Mouse (Mus musculus) forebrain, embryonic 16.5 days (tissue): ENCODE measurements around the gene Foxf2. TPM values are rescaled to one million over a fixed set of nuclear protein-coding genes. Genes with fewer than 3 reads are reported as not detected.

Experiments used
- ATAC-seq: fragments of 200-750 bp; cut with Nextera tagmentation; 2 replicates; pipeline ENCODE4 v1.8.0; 2017; ENCODE audit warnings: mild to moderate bottlenecking, moderate library complexity
- H3K27ac ChIP-seq: fragments of 300-500 bp; sonication (generic); 2 replicates; pipeline ENCODE4 v1.5.1; 2014; ENCODE audit warnings: low read length, control low read depth
- H3K27me3 ChIP-seq: fragments of 300-500 bp; sonication (generic); replicated peaks from 2 replicates; pipeline ENCODE4 v1.6.1; 2014; ENCODE audit warnings: low read length; ENCODE audit not compliant: control insufficient read depth, insufficient read depth
- H3K36me3 ChIP-seq: fragments of 300-500 bp; sonication (generic); 2 replicates; pipeline ENCODE4 v1.6.1; 2014; ENCODE audit not compliant: control insufficient read depth, insufficient read depth
- H3K4me1 ChIP-seq: fragments of 300-500 bp; sonication (generic); replicated peaks from 2 replicates; pipeline ENCODE4 v1.6.1; 2014; ENCODE audit warnings: low read length; ENCODE audit not compliant: control insufficient read depth, insufficient read depth
- H3K4me2 ChIP-seq: fragments of 300-500 bp; sonication (generic); 2 replicates; pipeline ENCODE4 v1.6.1; 2014; ENCODE audit warnings: mild to moderate bottlenecking, low read length, control low read depth
- H3K4me3 ChIP-seq: fragments of 300-500 bp; sonication (generic); replicated peaks from 2 replicates; pipeline ENCODE4 v1.5.1; 2014; ENCODE audit warnings: mild to moderate bottlenecking, low read length, control low read depth
- H3K9ac ChIP-seq: fragments of 300-500 bp; sonication (generic); replicated peaks from 2 replicates; pipeline ENCODE4 v1.6.1; 2014; ENCODE audit warnings: low read depth, low read length, control low read depth
- H3K9me3 ChIP-seq: fragments of 300-500 bp; sonication (generic); 2 replicates; pipeline ENCODE4 v1.6.1; 2016; ENCODE audit warnings: low read length; ENCODE audit not compliant: control insufficient read depth
- WGBS: fragments of 180-500 bp; shearing (Covaris S2); extraction: QIAGEN DNeasy Blood & Tissue Kit; methylation state at CpG from one replicate; pipeline ENCODE4 v1.1.7; 2014; 5-methylcytosine and 5-hydroxymethylcytosine counted together
- polyA plus RNA-seq: library from polyadenylated mRNA; unstranded; fragments of >200 nt; fragmentation: Nextera tagmentation; extraction: Ambion mirVana; gene quantifications from 2 replicates; pipeline ENCODE4 v1.2.1, GENCODE M21; 2015

Foxf2 gene
- polyA plus RNA-seq, 1 experiment from 2014 or later = 4.3 TPM

GRCm38 (mm10) chr13:31630051-31630450 lies 4.4 kb downstream of the Foxf2 start:
- 5% methylated on average over 12 of the region's 12 CpGs for WGBS
- Histone ChIP-seq H3K36me3 (no peaks in the 10 kb centered on the region), H3K4me2 (no peak overlapping the region), H3K27me3 (peaks cover 67% of the 10 kb centered on the region), H3K27ac (no peak overlapping the region), H3K9me3 (no peaks in the 10 kb centered on the region), H3K4me3 (peak overlapping the region; percentile 35; the same call in 1 of the 2 replicates), H3K4me1 (peaks cover 26% of the 10 kb centered on the region), H3K9ac (no peak overlapping the region)
- ATAC-seq = no peak

- Histone ChIP-seq H3K27ac (no peak overlapping the region), H3K36me3 (no peaks in the 10 kb centered on the region), H3K9me3 (no peaks in the 10 kb centered on the region), H3K4me3 (no peak overlapping the region), H3K4me2 (no peak overlapping the region), H3K4me1 (peaks cover 21% of the 10 kb centered on the region), H3K27me3 (peaks cover 63% of the 10 kb centered on the region), H3K9ac (no peak overlapping the region)
- no peak for ATAC-seq
- WGBS = 3% methylated on average over 10 of the region's 10 CpGs
Measured at GRCm38 (mm10) chr13:31630551-31630950, 4.9 kb downstream of the Foxf2 start.

- Histone ChIP-seq H3K9ac (no peak overlapping the region), H3K4me3 (no peak overlapping the region), H3K9me3 (no peaks in the 10 kb centered on the region), H3K27ac (no peak overlapping the region), H3K4me1 (peaks cover 13% of the 10 kb centered on the region), H3K4me2 (no peak overlapping the region), H3K36me3 (no peaks in the 10 kb centered on the region), H3K27me3 (peaks cover 57% of the 10 kb centered on the region)
- WGBS = 13% methylated on average over 3 of the region's 3 CpGs
- no peak for ATAC-seq
Measured at GRCm38 (mm10) chr13:31631291-31631690, 5.7 kb downstream of the Foxf2 start.

GRCm38 (mm10) chr13:31632450-31632849 lies 6.8 kb downstream of the Foxf2 start:
- ATAC-seq = no peak
- no peak overlapping the region for H3K27ac ChIP-seq
- H3K9ac ChIP-seq = no peak overlapping the region
- H3K4me1 ChIP-seq = peaks cover 6% of the 10 kb centered on the region
- H3K27me3 ChIP-seq = peaks cover 49% of the 10 kb centered on the region
- WGBS = 0% methylated on average over 13 of the region's 13 CpGs
- H3K4me3 ChIP-seq = no peak overlapping the region
- no peaks in the 10 kb centered on the region for H3K9me3 ChIP-seq
- H3K4me2 ChIP-seq = no peak overlapping the region
- no peaks in the 10 kb centered on the region for H3K36me3 ChIP-seq

GRCm38 (mm10) chr13:31633259-31633658 lies 7.6 kb downstream of the Foxf2 start:
- Histone ChIP-seq H3K36me3 (no peaks in the 10 kb centered on the region), H3K9me3 (no peaks in the 10 kb centered on the region), H3K4me2 (no peak overlapping the region), H3K4me3 (no peak overlapping the region), H3K27me3 (peaks cover 40% of the 10 kb centered on the region), H3K4me1 (peaks cover 6% of the 10 kb centered on the region), H3K27ac (no peak overlapping the region), H3K9ac (no peak overlapping the region)
- 76% methylated on average over 4 of the region's 4 CpGs for WGBS
- no peak for ATAC-seq

GRCm38 (mm10) chr13:31635546-31635945 lies 9.9 kb downstream of the Foxf2 start:
- WGBS = 67% methylated on average over 4 of the region's 4 CpGs
- peaks cover 18% of the 10 kb centered on the region for H3K27me3 ChIP-seq

GRCm38 (mm10) chr13:31641517-31641916 lies 15.9 kb downstream of the Foxf2 start:
- H3K36me3 ChIP-seq = no peaks in the 10 kb centered on the region
- ATAC-seq = no peak
- H3K4me3 ChIP-seq = no peak overlapping the region
- no peak overlapping the region for H3K27ac ChIP-seq
- no peaks in the 10 kb centered on the region for H3K4me1 ChIP-seq
- H3K27me3 ChIP-seq = no peaks in the 10 kb centered on the region
- H3K9me3 ChIP-seq = no peaks in the 10 kb centered on the region
- H3K9ac ChIP-seq = no peak overlapping the region
- 93% methylated on average over 5 of the region's 5 CpGs for WGBS
- no peak overlapping the region for H3K4me2 ChIP-seq

More at GRCm38 (mm10) chr13:31635546-31635945, 9.9 kb downstream of the Foxf2 start:
- H3K36me3 ChIP-seq = no peaks in the 10 kb centered on the region
- no peak overlapping the region for H3K4me2 ChIP-seq
- H3K4me1 ChIP-seq = no peaks in the 10 kb centered on the region
- no peak overlapping the region for H3K4me3 ChIP-seq
- ATAC-seq = no peak
- H3K27ac ChIP-seq = no peak overlapping the region
- H3K9me3 ChIP-seq = no peaks in the 10 kb centered on the region
- no peak overlapping the region for H3K9ac ChIP-seq

- Histone ChIP-seq H3K36me3 (no peaks in the 10 kb centered on the region), H3K9ac (no peak overlapping the region), H3K4me1 (no peaks in the 10 kb centered on the region), H3K27ac (no peak overlapping the region), H3K9me3 (no peaks in the 10 kb centered on the region), H3K4me2 (no peak overlapping the region), H3K27me3 (no peaks in the 10 kb centered on the region), H3K4me3 (no peak overlapping the region)
- 81% methylated on average over 20 of the region's 20 CpGs for WGBS
- ATAC-seq = no peak
Measured at GRCm38 (mm10) chr13:31652131-31652745, 26.6 kb downstream of the Foxf2 start.

GRCm38 (mm10) chr13:31656249-31656648 lies 30.6 kb downstream of the Foxf2 start:
- Histone ChIP-seq H3K4me1 (no peaks in the 10 kb centered on the region), H3K9ac (no peak overlapping the region), H3K27ac (no peak overlapping the region), H3K36me3 (no peaks in the 10 kb centered on the region), H3K27me3 (no peaks in the 10 kb centered on the region; the same call in 1 of the 2 replicates), H3K4me2 (no peak overlapping the region), H3K9me3 (no peaks in the 10 kb centered on the region), H3K4me3 (no peak overlapping the region)
- ATAC-seq = no peak
- 53% methylated on average over 4 of the region's 4 CpGs for WGBS

- Histone ChIP-seq H3K9me3 (no peaks in the 10 kb centered on the region), H3K4me2 (no peak overlapping the region), H3K27ac (no peak overlapping the region), H3K9ac (no peak overlapping the region), H3K4me1 (no peaks in the 10 kb centered on the region), H3K4me3 (no peak overlapping the region), H3K27me3 (no peaks in the 10 kb centered on the region; the same call in 1 of the 2 replicates), H3K36me3 (no peaks in the 10 kb centered on the region)
- no peak for ATAC-seq
- 85% methylated on average over 4 of the region's 4 CpGs for WGBS
Measured at GRCm38 (mm10) chr13:31658212-31658611, 32.6 kb downstream of the Foxf2 start.
